Mouse (Mus musculus) cerebellum, adult 2 months (tissue): Measurements from ENCODE around the gene Kcne1. TPM values are rescaled to one million over a fixed set of nuclear protein-coding genes. Genes with fewer than 3 reads are reported as not detected.

Experiments
- DNase-seq, 2 experiments: peaks; one replicate each; pipeline ENCODE4 v3.0.0; 2021
- H3K27ac ChIP-seq: fragments of 200-500 bp; 2 replicates; pipeline ENCODE4 v1.5.1; 2012; ENCODE audit warnings: low read length, control low read depth, inconsistent platforms; ENCODE audit not compliant: insufficient read depth
- H3K27me3 ChIP-seq: fragments of 200-500 bp; 2 replicates; pipeline ENCODE4 v1.6.1; 2012; ENCODE audit warnings: inconsistent platforms, mild to moderate bottlenecking, low read length, moderate library complexity; ENCODE audit not compliant: control insufficient read depth, insufficient read depth
- H3K4me1 ChIP-seq: fragments of 200-500 bp; 2 replicates; pipeline ENCODE4 v1.6.1; 2011; ENCODE audit warnings: low read length; ENCODE audit not compliant: control insufficient read depth, insufficient read depth
- H3K4me3 ChIP-seq: fragments of 200-500 bp; replicated peaks from 2 replicates; pipeline ENCODE3; 2011; ENCODE audit warnings: mild to moderate bottlenecking, low read depth, low read length, control low read depth; ENCODE audit not compliant: insufficient read depth
- CTCF ChIP-seq: fragments of 200-500 bp; IDR thresholded peaks from 2 replicates; pipeline ENCODE4 v1.5.1; 2011; ENCODE audit warnings: low read depth, mild to moderate bottlenecking, control low read depth, low read length, moderate library complexity, borderline replicate concordance; ENCODE audit not compliant: insufficient read depth
- POLR2A ChIP-seq: fragments of 200-500 bp; IDR thresholded peaks from 2 replicates; pipeline ENCODE4 v1.6.1; 2011; ENCODE audit warnings: low read length, control low read depth, borderline replicate concordance; ENCODE audit not compliant: insufficient read depth
- WGBS: fragments of 180-500 bp; shearing (Covaris S2); methylation state at CpG from one replicate; pipeline ENCODE4 v1.1.7; 2018; 5-methylcytosine and 5-hydroxymethylcytosine counted together
- polyA plus RNA-seq: library from polyadenylated mRNA; depleted of rRNA; stranded (reverse); fragments of >200 nt; gene quantifications from 2 replicates; pipeline ENCODE4 v1.2.3, GENCODE M21; 2012

Gene Kcne1
- polyA plus RNA-seq, 1 experiment, result 0.08 TPM

GRCm38 (mm10) chr16:92355366-92355765, 3.9 kb downstream of the Kcne1 start:
- 94% methylated on average over 5 of the region's 5 CpGs for whole genome bisulfite sequencing
- DNase-seq, result no peak
- no peak for TF ChIP-seq POLR2A
- no peak for TF ChIP-seq CTCF
- Histone ChIP-seq H3K4me1 (no peaks in the 10 kb centered on the region), H3K27ac (no peak overlapping the region), H3K27me3 (no peaks in the 10 kb centered on the region), H3K4me3 (no peak overlapping the region)

- WGBS, result 81% methylated on average over 2 of the region's 2 CpGs
- no peaks in the 10 kb centered on the region for H3K27me3 ChIP-seq
- TF ChIP-seq CTCF (no peak), POLR2A (no peak)
- no peak overlapping the region for H3K4me3 ChIP-seq
- H3K27ac ChIP-seq, result no peak overlapping the region
- DNase-seq, result no peak
- 0 out of 2 replicates have a peak, but pooled peaks cover 2% of the 10 kb centered on the region for H3K4me1 ChIP-seq
Measured at GRCm38 (mm10) chr16:92353897-92354296, 5.4 kb downstream of the Kcne1 start.

GRCm38 (mm10) chr16:92353295-92353694, 6.0 kb downstream of the Kcne1 start:
- no peak overlapping the region for H3K4me3 ChIP-seq
- H3K27ac ChIP-seq, result no peak overlapping the region
- no peaks in the 10 kb centered on the region for H3K27me3 ChIP-seq
- DNase-seq, result no peak
- 0 out of 2 replicates have a peak, but pooled peaks cover 3% of the 10 kb centered on the region for H3K4me1 ChIP-seq
- TF ChIP-seq CTCF (no peak), POLR2A (no peak)
- WGBS, result 91% methylated on average over 12 of the region's 12 CpGs

GRCm38 (mm10) chr16:92348941-92349340, 10.3 kb downstream of the Kcne1 start:
- peak overlapping the region; percentile 38 for H3K4me3 ChIP-seq
- peak; percentile 58 to 70 for DNase-seq
- WGBS, result 7% methylated on average over 12 of the region's 12 CpGs

GRCm38 (mm10) chr16:92346297-92346916, 12.9 kb downstream of the Kcne1 start:
- Histone ChIP-seq H3K27ac (no peak overlapping the region), H3K4me3 (no peak overlapping the region), H3K27me3 (no peaks in the 10 kb centered on the region), H3K4me1 (peaks cover 9% of the 10 kb centered on the region; the same call in 1 of the 2 replicates)
- WGBS, result 52% methylated on average over 13 of the region's 13 CpGs
- TF ChIP-seq CTCF (no peak), POLR2A (no peak)
- DNase-seq, result no peak

More at GRCm38 (mm10) chr16:92348941-92349340, 10.3 kb downstream of the Kcne1 start:
- no peaks in the 10 kb centered on the region for H3K27me3 ChIP-seq
- H3K27ac ChIP-seq, result no peak overlapping the region
- H3K4me1 ChIP-seq, result peaks cover 9% of the 10 kb centered on the region; the same call in 1 of the 2 replicates
- TF ChIP-seq POLR2A, result no peak
- TF ChIP-seq CTCF, result no peak

- no peak for DNase-seq
- no peak overlapping the region for H3K4me3 ChIP-seq
Measured at GRCm38 (mm10) chr16:92345177-92345576, 14.1 kb downstream of the Kcne1 start.

GRCm38 (mm10) chr16:92340612-92341511, 18.4 kb downstream of the Kcne1 start:
- Histone ChIP-seq H3K27ac (no peak overlapping the region), H3K27me3 (no peaks in the 10 kb centered on the region), H3K4me1 (no peaks in the 10 kb centered on the region), H3K4me3 (peak overlapping the region; percentile 46)
- DNase-seq, result peak; percentile 69 to 77
- 30% methylated on average over 27 of the region's 27 CpGs for WGBS
- TF ChIP-seq POLR2A, result no peak
- TF ChIP-seq CTCF, result peak; percentile 75

More at GRCm38 (mm10) chr16:92345177-92345576, 14.1 kb downstream of the Kcne1 start:
- H3K27ac ChIP-seq, result no peak overlapping the region
- 65% methylated on average over 11 of the region's 11 CpGs for WGBS
- H3K27me3 ChIP-seq, result no peaks in the 10 kb centered on the region
- no peak for TF ChIP-seq POLR2A
- no peak for TF ChIP-seq CTCF
- peaks cover 9% of the 10 kb centered on the region; the same call in 1 of the 2 replicates for H3K4me1 ChIP-seq
